Mouse (Mus musculus) embryo, embryonic 10 days (tissue): Measurements from ENCODE around the gene Exoc2.

Experiments
- DNase-seq: peaks from one replicate; pipeline ENCODE4 v3.0.0-alpha.2; 2015; ENCODE audit warnings: low spot score

Exoc2 gene

GRCm38 (mm10) chr13:30973501-30974246, at the start of gene Exoc2, which contains the start of gene Gm5447:
TSS of gene Exoc2 (minus strand) at chr13:30974093.
TSS of gene Gm5447 (plus strand) at chr13:30974204.
- DNase-seq = peak; percentile 95

- no peak for DNase-seq
These were observed 49.8 kb upstream of the Exoc2 start for GRCm38 (mm10) chr13:31023664-31024063.

GRCm38 (mm10) chr13:31021927-31022326, 48.0 kb upstream of the Exoc2 start:
- DNase-seq = no peak

- DNase-seq = no peak
These were observed 47.6 kb upstream of the Exoc2 start for GRCm38 (mm10) chr13:31021514-31021913.

- no peak for DNase-seq
These were observed 43.7 kb upstream of the Exoc2 start for GRCm38 (mm10) chr13:31017545-31017944.

GRCm38 (mm10) chr13:31004995-31005394, 31.1 kb upstream of the Exoc2 start:
- no peak for DNase-seq

GRCm38 (mm10) chr13:31004458-31004857, 30.6 kb upstream of the Exoc2 start:
- DNase-seq = peak; percentile 16

- no peak for DNase-seq
These were observed 25.9 kb upstream of the Exoc2 start for GRCm38 (mm10) chr13:30999799-31000198.

GRCm38 (mm10) chr13:30997526-30998253, 23.8 kb upstream of the Exoc2 start:
- DNase-seq = no peak

- DNase-seq = no peak
These were observed 20.5 kb upstream of the Exoc2 start for GRCm38 (mm10) chr13:30994249-30994858.

GRCm38 (mm10) chr13:30993819-30994218, 19.9 kb upstream of the Exoc2 start:
- peak; percentile 72 for DNase-seq

- no peak for DNase-seq
These were observed 16.3 kb upstream of the Exoc2 start for GRCm38 (mm10) chr13:30990233-30990632.

GRCm38 (mm10) chr13:30989710-30990109, 15.8 kb upstream of the Exoc2 start:
- no peak for DNase-seq

- no peak for DNase-seq
These were observed 13.8 kb upstream of the Exoc2 start for GRCm38 (mm10) chr13:30987686-30988085.

GRCm38 (mm10) chr13:30986934-30987455, 13.1 kb upstream of the Exoc2 start:
- no peak for DNase-seq

GRCm38 (mm10) chr13:30985598-30986466, 11.9 kb upstream of the Exoc2 start:
- DNase-seq = peak; percentile 68

- no peak for DNase-seq
These were observed 11.3 kb upstream of the Exoc2 start for GRCm38 (mm10) chr13:30985275-30985597.

GRCm38 (mm10) chr13:30981666-30982065, 7.8 kb upstream of the Exoc2 start:
- DNase-seq = peak; percentile 73

GRCm38 (mm10) chr13:30978224-30978623, 4.3 kb upstream of the Exoc2 start:
- DNase-seq = no peak

- no peak for DNase-seq
These were observed 2.7 kb upstream of the Exoc2 start for GRCm38 (mm10) chr13:30976536-30977084.

- DNase-seq = no peak
These were observed 346 bp upstream of the Exoc2 start for GRCm38 (mm10) chr13:30974247-30974630.

GRCm38 (mm10) chr13:30972102-30972501, 1.8 kb downstream of the Exoc2 start:
- DNase-seq = peak; percentile 8
